Mouse (Mus musculus): ENCODE results near the gene Dmrt3. TPM values are rescaled to one million over a fixed set of nuclear protein-coding genes. Genes with fewer than 3 reads are reported as not detected.

Dmrt3 gene
- polyA plus RNA-seq, 1 experiment from 2014 or later = 21.8 TPM

GRCm38 (mm10) chr19:25635622-25636244, 25.6 kb downstream of the Dmrt3 start:
- peak; percentile 71 for ATAC-seq (replicated peaks; ENCODE audit: low FRiP score)
- Histone ChIP-seq H3K9me3 (ENCODE audit: control insufficient read depth, low read length) (no peaks in the 10 kb centered on the region), H3K4me3 (ENCODE audit: low read depth, low read length) (peak overlapping the region; percentile 25), H3K9ac (ENCODE audit: low read length) (peak overlapping the region; percentile 47; the same call in 1 of the 2 replicates), H3K4me1 (replicated peaks; ENCODE audit: control insufficient read depth, insufficient read depth, low read length) (no peaks in the 10 kb centered on the region), H3K27ac (ENCODE audit: low read depth, low read length) (no peak overlapping the region), H3K36me3 (ENCODE audit: control insufficient read depth, insufficient read depth, low read length) (no peaks in the 10 kb centered on the region), H3K4me2 (ENCODE audit: low read depth, low read length, severe bottlenecking) (peak overlapping the region; percentile 45), H3K27me3 (ENCODE audit: control insufficient read depth, insufficient read depth, low read length) (no peaks in the 10 kb centered on the region; the same call in 1 of the 2 replicates)
- peak; percentile 88 for DNase-seq (ENCODE audit: low spot score)
- 15% methylated on average over 22 of the region's 22 CpGs for WGBS

GRCm38 (mm10) chr19:25638766-25639361, 28.8 kb downstream of the Dmrt3 start:
- DNase-seq (ENCODE audit: low spot score) = no peak
- no peaks in the 10 kb centered on the region for H3K36me3 ChIP-seq (ENCODE audit: control insufficient read depth, insufficient read depth, low read length)
- H3K9ac ChIP-seq (ENCODE audit: low read length) = no peak overlapping the region
- 0 out of 2 replicates have a peak, but pooled peaks cover 1% of the 10 kb centered on the region for H3K4me1 ChIP-seq (replicated peaks; ENCODE audit: control insufficient read depth, insufficient read depth, low read length)
- H3K27ac ChIP-seq (ENCODE audit: low read depth, low read length) = no peak overlapping the region
- H3K4me2 ChIP-seq (ENCODE audit: low read depth, low read length, severe bottlenecking) = no peak overlapping the region
- no peak for ATAC-seq (replicated peaks; ENCODE audit: low FRiP score)
- WGBS = 79% methylated on average over 11 of the region's 11 CpGs
- H3K27me3 ChIP-seq (ENCODE audit: control insufficient read depth, insufficient read depth, low read length) = no peaks in the 10 kb centered on the region; the same call in 1 of the 2 replicates
- H3K9me3 ChIP-seq (ENCODE audit: control insufficient read depth, low read length) = no peaks in the 10 kb centered on the region
- no peak overlapping the region for H3K4me3 ChIP-seq (ENCODE audit: low read depth, low read length)

- no peak for ATAC-seq (replicated peaks; ENCODE audit: low FRiP score)
- no peaks in the 10 kb centered on the region for H3K36me3 ChIP-seq (ENCODE audit: control insufficient read depth, insufficient read depth, low read length)
- no peaks in the 10 kb centered on the region; the same call in 1 of the 2 replicates for H3K27me3 ChIP-seq (ENCODE audit: control insufficient read depth, insufficient read depth, low read length)
- no peak overlapping the region for H3K9ac ChIP-seq (ENCODE audit: low read length)
- H3K4me3 ChIP-seq (ENCODE audit: low read depth, low read length) = no peak overlapping the region
- DNase-seq (ENCODE audit: low spot score) = no peak
- H3K4me2 ChIP-seq (ENCODE audit: low read depth, low read length, severe bottlenecking) = no peak overlapping the region
- no peak overlapping the region for H3K27ac ChIP-seq (ENCODE audit: low read depth, low read length)
- no peaks in the 10 kb centered on the region for H3K9me3 ChIP-seq (ENCODE audit: control insufficient read depth, low read length)
- 0 out of 2 replicates have a peak, but pooled peaks cover 1% of the 10 kb centered on the region for H3K4me1 ChIP-seq (replicated peaks; ENCODE audit: control insufficient read depth, insufficient read depth, low read length)
- 91% methylated on average over 6 of the region's 6 CpGs for WGBS
These were observed 31.7 kb downstream of the Dmrt3 start for GRCm38 (mm10) chr19:25641786-25642185.

- ATAC-seq (replicated peaks; ENCODE audit: low FRiP score) = no peak
- no peak overlapping the region for H3K4me2 ChIP-seq (ENCODE audit: low read depth, low read length, severe bottlenecking)
These were observed 37.0 kb downstream of the Dmrt3 start for GRCm38 (mm10) chr19:25647136-25647535.

GRCm38 (mm10) chr19:25648701-25649100, 38.6 kb downstream of the Dmrt3 start:
- no peak overlapping the region for H3K27ac ChIP-seq (ENCODE audit: low read depth, low read length)
- no peaks in the 10 kb centered on the region for H3K27me3 ChIP-seq (ENCODE audit: control insufficient read depth, insufficient read depth, low read length)
- no peaks in the 10 kb centered on the region for H3K4me1 ChIP-seq (replicated peaks; ENCODE audit: control insufficient read depth, insufficient read depth, low read length)
- DNase-seq (ENCODE audit: low spot score) = peak; percentile 36
- WGBS = 77% methylated on average over 4 of the region's 4 CpGs
- H3K9ac ChIP-seq (ENCODE audit: low read length) = no peak overlapping the region
- no peak overlapping the region for H3K4me3 ChIP-seq (ENCODE audit: low read depth, low read length)
- ATAC-seq (replicated peaks; ENCODE audit: low FRiP score) = no peak
- no peaks in the 10 kb centered on the region for H3K9me3 ChIP-seq (ENCODE audit: control insufficient read depth, low read length)
- no peaks in the 10 kb centered on the region for H3K36me3 ChIP-seq (ENCODE audit: control insufficient read depth, insufficient read depth, low read length)
- H3K4me2 ChIP-seq (ENCODE audit: low read depth, low read length, severe bottlenecking) = no peak overlapping the region

More at GRCm38 (mm10) chr19:25647136-25647535, 37.0 kb downstream of the Dmrt3 start:
- no peak overlapping the region for H3K9ac ChIP-seq (ENCODE audit: low read length)
- H3K27ac ChIP-seq (ENCODE audit: low read depth, low read length) = no peak overlapping the region
- no peaks in the 10 kb centered on the region for H3K9me3 ChIP-seq (ENCODE audit: control insufficient read depth, low read length)
- peak; percentile 40 for DNase-seq (ENCODE audit: low spot score)
- H3K4me1 ChIP-seq (replicated peaks; ENCODE audit: control insufficient read depth, insufficient read depth, low read length) = no peaks in the 10 kb centered on the region
- no peaks in the 10 kb centered on the region for H3K27me3 ChIP-seq (ENCODE audit: control insufficient read depth, insufficient read depth, low read length)
- 72% methylated on average over 3 of the region's 3 CpGs for WGBS
- H3K4me3 ChIP-seq (ENCODE audit: low read depth, low read length) = no peak overlapping the region
- H3K36me3 ChIP-seq (ENCODE audit: control insufficient read depth, insufficient read depth, low read length) = no peaks in the 10 kb centered on the region

- no peak overlapping the region for H3K4me3 ChIP-seq (ENCODE audit: low read depth, low read length)
- no peak overlapping the region for H3K27ac ChIP-seq (ENCODE audit: low read depth, low read length)
- ATAC-seq (replicated peaks; ENCODE audit: low FRiP score) = no peak
- no peaks in the 10 kb centered on the region for H3K9me3 ChIP-seq (ENCODE audit: control insufficient read depth, low read length)
- H3K36me3 ChIP-seq (ENCODE audit: control insufficient read depth, insufficient read depth, low read length) = no peaks in the 10 kb centered on the region
- no peak overlapping the region for H3K4me2 ChIP-seq (ENCODE audit: low read depth, low read length, severe bottlenecking)
- H3K27me3 ChIP-seq (ENCODE audit: control insufficient read depth, insufficient read depth, low read length) = no peaks in the 10 kb centered on the region
- H3K4me1 ChIP-seq (replicated peaks; ENCODE audit: control insufficient read depth, insufficient read depth, low read length) = no peaks in the 10 kb centered on the region
- WGBS = 80% methylated on average over 10 of the region's 10 CpGs
- H3K9ac ChIP-seq (ENCODE audit: low read length) = no peak overlapping the region
- peak; percentile 35 for DNase-seq (ENCODE audit: low spot score)
These were observed 40.4 kb downstream of the Dmrt3 start for GRCm38 (mm10) chr19:25650474-25650873.

- Histone ChIP-seq H3K4me3 (ENCODE audit: low read depth, low read length) (no peak overlapping the region), H3K4me2 (ENCODE audit: low read depth, low read length, severe bottlenecking) (no peak overlapping the region), H3K4me1 (replicated peaks; ENCODE audit: control insufficient read depth, insufficient read depth, low read length) (no peaks in the 10 kb centered on the region), H3K27ac (ENCODE audit: low read depth, low read length) (no peak overlapping the region), H3K36me3 (ENCODE audit: control insufficient read depth, insufficient read depth, low read length) (no peaks in the 10 kb centered on the region), H3K9ac (ENCODE audit: low read length) (no peak overlapping the region), H3K27me3 (ENCODE audit: control insufficient read depth, insufficient read depth, low read length) (no peaks in the 10 kb centered on the region), H3K9me3 (ENCODE audit: control insufficient read depth, low read length) (no peaks in the 10 kb centered on the region)
- ATAC-seq (replicated peaks; ENCODE audit: low FRiP score) (no peak), DNase-seq (ENCODE audit: low spot score) (peak; percentile 23)
- 73% methylated on average over 5 of the region's 5 CpGs for WGBS
These were observed 42.5 kb downstream of the Dmrt3 start for GRCm38 (mm10) chr19:25652560-25652959.

- 67% methylated on average over 12 of the region's 12 CpGs for WGBS
These were observed 44.1 kb downstream of the Dmrt3 start for GRCm38 (mm10) chr19:25654034-25654749.

More at GRCm38 (mm10) chr19:25654034-25654749, 44.1 kb downstream of the Dmrt3 start:
- H3K27ac ChIP-seq (ENCODE audit: low read depth, low read length) = no peak overlapping the region
- H3K36me3 ChIP-seq (ENCODE audit: control insufficient read depth, insufficient read depth, low read length) = no peaks in the 10 kb centered on the region
- no peak overlapping the region for H3K4me2 ChIP-seq (ENCODE audit: low read depth, low read length, severe bottlenecking)
- H3K9me3 ChIP-seq (ENCODE audit: control insufficient read depth, low read length) = no peaks in the 10 kb centered on the region
- no peak for ATAC-seq (replicated peaks; ENCODE audit: low FRiP score)
- peak; percentile 40 for DNase-seq (ENCODE audit: low spot score)
- H3K27me3 ChIP-seq (ENCODE audit: control insufficient read depth, insufficient read depth, low read length) = no peaks in the 10 kb centered on the region
- no peak overlapping the region for H3K4me3 ChIP-seq (ENCODE audit: low read depth, low read length)
- no peaks in the 10 kb centered on the region for H3K4me1 ChIP-seq (replicated peaks; ENCODE audit: control insufficient read depth, insufficient read depth, low read length)
- no peak overlapping the region for H3K9ac ChIP-seq (ENCODE audit: low read length)
